ENCODE assay signal across 24 mouse cellular contexts in genomic region chr12:94282931-94283330, GRCm38 (mm10).
DNase-seq lines count a peak whose midpoint lies in the region; ATAC-seq lines count a peak whose summit lies in the region.
"Had no signal": no experiment of that assay in that cellular context is flagged by ENCODE, and none has a peak within 500 bp of the region (broad histone marks: within the 10 kb centered on the region; RNA-seq: fewer than 3 reads in every experiment).

No protein-coding gene starts in this region.

- H3K9me3 ChIP-seq in embryonic facial prominence, embryonic 11.5 days (replicated peaks; ENCODE audit: control insufficient read depth, low read length): no peaks in the 10 kb centered on the region
- no peaks in the 10 kb centered on the region for H3K9me3 ChIP-seq in embryonic facial prominence, embryonic 10.5 days
- no peaks in the 10 kb centered on the region for H3K9me3 ChIP-seq in midbrain, embryonic 11.5 days (ENCODE audit: control insufficient read depth, low read length)
- H3K9me3 ChIP-seq in midbrain, embryonic 15.5 days: no peaks in the 10 kb centered on the region
- H3K9me3 ChIP-seq: embryonic facial prominence, embryonic 15.5 days; forebrain, embryonic 12.5 days; heart, embryonic 12.5 days; hindbrain, embryonic 13.5 days had no signal

- H3K4me2 ChIP-seq in embryonic facial prominence, embryonic 11.5 days (ENCODE audit: low read depth, low read length): no peak overlapping the region
- H3K4me2 ChIP-seq in midbrain, embryonic 11.5 days: no peak overlapping the region
- no peak overlapping the region for H3K4me2 ChIP-seq in midbrain, embryonic 15.5 days
- H3K4me2 ChIP-seq: embryonic facial prominence, embryonic 15.5 days; forebrain, embryonic 12.5 days; heart, embryonic 12.5 days; hindbrain, embryonic 13.5 days had no signal

- no peaks in the 10 kb centered on the region for H3K4me1 ChIP-seq in embryonic facial prominence, embryonic 11.5 days (ENCODE audit: control insufficient read depth, insufficient read depth, low read length)
- H3K4me1 ChIP-seq in embryonic facial prominence, embryonic 10.5 days: peaks cover 10% of the 10 kb centered on the region
- no peaks in the 10 kb centered on the region for H3K4me1 ChIP-seq in midbrain, embryonic 11.5 days (ENCODE audit: control insufficient read depth, insufficient read depth, low read length)
- no peaks in the 10 kb centered on the region for H3K4me1 ChIP-seq in midbrain, embryonic 15.5 days
- H3K4me1 ChIP-seq: embryonic facial prominence, embryonic 15.5 days; forebrain, embryonic 12.5 days; heart, embryonic 12.5 days; hindbrain, embryonic 13.5 days had no signal

- peak; percentile 54 for DNase-seq in embryonic facial prominence, embryonic 11.5 days (ENCODE audit: low spot score)
- no peak for DNase-seq in embryonic facial prominence, embryonic 10.5 days (ENCODE audit: low spot score)
- DNase-seq in heart, adult 8-10 months (ENCODE audit: low spot score): peak; percentile 11
- no peak for DNase-seq in heart, postnatal 14 days
- peak; percentile 70 for DNase-seq in midbrain, embryonic 11.5 days (ENCODE audit: low spot score, missing footprints)
- DNase-seq in right cerebral cortex, postnatal 36 days (ENCODE audit: low spot score in 2 of 2): no peak
- DNase-seq: adrenal gland, postnatal 14 days; cerebellum, adult 11-12 months; cerebellum, adult 9-10 months; cerebellum, postnatal 25 days; forebrain, postnatal 0 days; gastrocnemius, adult 2 months; gastrocnemius, postnatal 36 days; heart, adult 2 months; kidney, adult 11 months had no signal

- H3K27me3 ChIP-seq in embryonic facial prominence, embryonic 11.5 days (ENCODE audit: control insufficient read depth, insufficient read depth, low read length): no peaks in the 10 kb centered on the region
- no peaks in the 10 kb centered on the region for H3K27me3 ChIP-seq in embryonic facial prominence, embryonic 10.5 days (replicated peaks; ENCODE audit: low read depth, poor library complexity, severe bottlenecking)
- no peaks in the 10 kb centered on the region for H3K27me3 ChIP-seq in midbrain, embryonic 11.5 days (ENCODE audit: control insufficient read depth, insufficient read depth, low read length)
- no peaks in the 10 kb centered on the region for H3K27me3 ChIP-seq in midbrain, embryonic 15.5 days (replicated peaks)
- H3K27me3 ChIP-seq: CH12.LX; embryonic facial prominence, embryonic 15.5 days; forebrain, embryonic 12.5 days; heart, embryonic 12.5 days; hindbrain, embryonic 13.5 days had no signal

- 54% methylated on average over 3 of the region's 3 CpGs for WGBS in embryonic facial prominence, embryonic 11.5 days
- 77% methylated on average over 3 of the region's 3 CpGs for WGBS in embryonic facial prominence, embryonic 10.5 days
- WGBS in midbrain, embryonic 11.5 days: 81% methylated on average over 3 of the region's 3 CpGs
- 93% methylated on average over 3 of the region's 3 CpGs for WGBS in midbrain, embryonic 15.5 days

- intact Hi-C loops in heart, postnatal 14 days (cut with DNase I): no loop called here

- H3K27ac ChIP-seq in embryonic facial prominence, embryonic 11.5 days (replicated peaks; ENCODE audit: low read depth, low read length): no peak overlapping the region
- no peak overlapping the region for H3K27ac ChIP-seq in embryonic facial prominence, embryonic 10.5 days (replicated peaks)
- no peak overlapping the region for H3K27ac ChIP-seq in midbrain, embryonic 11.5 days (ENCODE audit: low read depth, low read length)
- no peak overlapping the region for H3K27ac ChIP-seq in midbrain, embryonic 15.5 days
- H3K27ac ChIP-seq: embryonic facial prominence, embryonic 15.5 days; forebrain, embryonic 12.5 days; gastrocnemius, adult 2 months; hindbrain, embryonic 13.5 days; hindbrain, postnatal 0 days had no signal

- ATAC-seq in embryonic facial prominence, embryonic 11.5 days (replicated peaks; ENCODE audit: insufficient number of reproducible peaks, low FRiP score, low TSS enrichment, low read depth): no peak
- no peak for ATAC-seq in midbrain, embryonic 11.5 days (ENCODE audit: low FRiP score)
- ATAC-seq in midbrain, embryonic 15.5 days (replicated peaks): no peak
- ATAC-seq: activated CD4-positive, CD25-positive, alpha-beta regulatory T cell, adult 4 months; forebrain, postnatal 0 days; hindbrain, postnatal 0 days; Patski had no signal

- no peak overlapping the region for H3K9ac ChIP-seq in embryonic facial prominence, embryonic 11.5 days (replicated peaks; ENCODE audit: low read length)
- no peak overlapping the region for H3K9ac ChIP-seq in midbrain, embryonic 11.5 days (ENCODE audit: low read length)
- H3K9ac ChIP-seq in midbrain, embryonic 15.5 days: no peak overlapping the region
- H3K9ac ChIP-seq: embryonic facial prominence, embryonic 15.5 days; forebrain, embryonic 12.5 days; forebrain, postnatal 0 days; heart, embryonic 12.5 days; hindbrain, embryonic 13.5 days had no signal

- no peak overlapping the region for H3K4me3 ChIP-seq in embryonic facial prominence, embryonic 11.5 days (ENCODE audit: low read depth, low read length)
- H3K4me3 ChIP-seq in embryonic facial prominence, embryonic 10.5 days: no peak overlapping the region
- H3K4me3 ChIP-seq in midbrain, embryonic 11.5 days (ENCODE audit: low read depth, low read length): no peak overlapping the region
- H3K4me3 ChIP-seq in midbrain, embryonic 15.5 days: no peak overlapping the region
- H3K4me3 ChIP-seq: embryonic facial prominence, embryonic 15.5 days; forebrain, embryonic 12.5 days; gastrocnemius, adult 2 months; heart, adult 2 months; heart, embryonic 12.5 days; hindbrain, embryonic 13.5 days had no signal

- no peaks in the 10 kb centered on the region for H3K36me3 ChIP-seq in embryonic facial prominence, embryonic 11.5 days (replicated peaks; ENCODE audit: control insufficient read depth, insufficient read depth, low read depth, low read length)
- H3K36me3 ChIP-seq in embryonic facial prominence, embryonic 10.5 days (replicated peaks): no peaks in the 10 kb centered on the region
- H3K36me3 ChIP-seq in midbrain, embryonic 11.5 days (ENCODE audit: control insufficient read depth, insufficient read depth, low read length): no peaks in the 10 kb centered on the region
- H3K36me3 ChIP-seq in midbrain, embryonic 15.5 days (replicated peaks): no peaks in the 10 kb centered on the region
- H3K36me3 ChIP-seq: embryonic facial prominence, embryonic 15.5 days; forebrain, embryonic 12.5 days; heart, embryonic 12.5 days; hindbrain, embryonic 13.5 days had no signal

Comparison
In these comparisons a context has a peak if more than half of its experiments do, and no peak if none do; other contexts are left out.
1. DNase-seq: peak in embryonic facial prominence, embryonic 11.5 days (single experiment), heart, adult 8-10 months (single experiment) and midbrain, embryonic 11.5 days (single experiment); none in embryonic facial prominence, embryonic 10.5 days (single experiment), heart, postnatal 14 days (0 of 2) and right cerebral cortex, postnatal 36 days (0 of 2).